Mouse (Mus musculus) embryo, embryonic 10.5 days (tissue): ENCODE data around the gene Hormad2.

Experiments
- DNase-seq: peaks from one replicate; pipeline ENCODE4 v3.0.0-alpha.2; 2015; ENCODE audit warnings: low spot score

Hormad2 gene

DNA sequence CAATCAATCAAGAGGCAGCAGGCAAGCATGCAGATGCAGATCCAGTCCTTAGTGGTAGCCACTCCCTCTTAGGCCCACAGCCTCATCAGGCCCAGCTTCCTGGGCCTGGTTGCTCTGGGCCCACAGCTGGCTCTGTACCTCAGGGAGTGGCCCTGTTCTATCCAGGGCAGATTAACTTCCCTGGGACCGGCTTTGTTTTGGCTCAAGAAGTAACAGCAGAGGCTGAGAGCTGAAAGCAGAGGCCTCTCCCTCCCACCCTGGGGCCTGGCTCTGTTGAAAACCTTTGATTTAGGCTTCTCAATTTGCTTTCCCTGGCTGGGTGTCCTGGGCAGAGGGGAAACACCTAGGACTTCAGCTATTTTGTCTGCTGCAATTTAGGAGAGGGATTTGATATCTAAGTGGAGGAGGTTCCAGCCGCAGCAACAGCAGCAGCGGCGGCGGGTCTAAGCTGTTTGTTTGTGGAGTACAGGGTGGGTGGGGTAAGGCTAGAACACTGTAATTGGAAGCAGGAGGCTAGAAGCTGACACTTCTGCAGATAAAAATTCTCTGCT lies 138.5 kb downstream of the Hormad2 start:
- no peak for DNase-seq

DNA sequence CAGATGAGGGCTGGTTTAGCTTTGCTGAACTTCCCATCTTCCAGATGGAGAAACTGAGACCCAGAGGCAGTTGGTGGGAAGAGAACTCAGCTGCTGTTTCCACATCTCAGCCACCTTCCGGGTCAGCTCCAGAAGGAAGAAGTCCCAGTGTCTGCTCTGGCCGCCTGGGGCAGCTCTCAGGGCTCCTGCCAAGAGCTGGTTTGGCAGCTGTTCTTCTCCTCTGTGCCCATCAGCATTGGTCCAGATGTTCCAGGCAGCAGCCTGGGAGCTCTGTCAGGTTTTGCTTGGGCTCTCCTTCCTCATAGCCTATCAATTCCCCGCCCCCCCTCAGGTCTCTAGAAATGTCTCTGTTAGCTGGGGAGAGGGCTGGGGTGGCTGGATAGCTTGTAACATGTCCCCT lies 140.2 kb downstream of the Hormad2 start:
- no peak for DNase-seq

DNA sequence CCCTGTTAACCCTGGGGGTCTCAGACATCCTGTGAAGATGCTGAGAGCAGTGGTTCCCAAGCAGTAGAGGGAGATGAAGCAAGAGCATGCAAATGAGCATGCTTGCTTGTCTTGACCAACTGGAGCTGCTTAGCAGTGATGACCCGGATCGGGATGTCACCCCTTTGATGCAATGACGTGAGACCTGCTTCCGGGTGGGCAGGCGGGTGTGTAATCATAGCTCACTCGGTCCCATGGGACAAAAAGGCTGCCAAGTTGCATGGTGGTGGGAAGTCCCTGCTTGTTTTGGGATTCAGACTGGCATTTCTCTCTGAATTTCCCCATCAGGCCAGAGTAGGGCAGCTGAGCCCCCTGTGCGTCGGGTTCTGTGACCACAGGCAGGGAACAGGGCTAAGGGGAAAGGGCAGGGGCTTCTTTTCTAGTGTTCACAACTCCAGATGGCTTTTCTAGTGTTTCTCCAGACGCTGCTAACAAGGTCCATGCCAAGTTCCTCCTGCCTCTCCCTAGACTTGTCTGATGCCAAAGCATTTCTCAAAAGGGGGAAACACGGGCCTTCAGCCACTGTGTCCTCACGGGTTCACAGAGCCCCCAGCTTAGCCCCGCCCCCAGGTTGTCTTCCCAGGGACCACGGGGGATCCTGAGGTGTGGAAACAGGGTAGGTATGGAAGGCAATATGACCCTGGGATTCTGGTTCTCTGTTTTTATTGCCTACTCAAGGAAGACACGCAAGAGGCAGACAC lies 141.0 kb downstream of the Hormad2 start:
- DNase-seq: no peak

DNA sequence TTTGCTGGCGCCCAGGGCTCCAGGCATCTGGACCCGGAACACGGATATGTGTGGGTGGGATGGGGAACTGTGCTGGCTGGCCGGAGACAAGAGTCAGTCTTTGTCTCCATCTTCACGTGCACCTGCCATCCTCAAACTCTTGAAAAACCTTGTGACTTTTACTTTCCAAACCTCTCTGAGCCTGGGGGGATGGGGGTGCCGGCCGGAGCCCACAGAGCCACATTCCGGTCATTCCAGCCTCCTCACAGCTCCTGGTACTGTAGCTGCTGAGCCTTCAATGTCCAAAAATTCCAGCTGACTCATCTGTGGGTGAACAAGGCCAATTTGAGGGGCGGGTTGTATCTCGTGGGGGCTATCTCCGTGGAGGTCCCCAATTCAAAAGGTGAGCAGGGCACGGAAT lies 141.7 kb downstream of the Hormad2 start:
- DNase-seq: no peak

GRCm38 (mm10) chr11:4298615-4299014 lies 142.3 kb downstream of the Hormad2 start:
- DNase-seq: no peak

DNA sequence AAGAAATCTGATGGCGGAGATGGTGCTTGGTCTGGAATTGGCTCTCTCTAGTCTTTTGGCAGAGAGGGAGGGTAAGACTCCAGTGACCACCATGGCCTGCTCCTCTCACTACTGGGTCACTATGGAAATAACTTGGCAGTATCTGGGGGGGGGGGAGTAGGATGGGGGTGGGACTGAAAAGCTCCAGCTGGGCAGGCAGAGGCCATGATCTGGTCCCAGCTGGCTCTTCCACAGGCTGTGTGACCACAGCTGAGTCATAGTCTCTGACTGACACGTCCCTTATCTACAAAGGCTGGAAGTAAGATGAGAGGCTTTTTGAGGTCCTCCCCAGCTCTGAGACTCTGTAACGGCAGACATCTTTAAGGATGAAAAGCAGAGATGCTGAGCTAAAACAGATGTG lies 143.2 kb downstream of the Hormad2 start:
- DNase-seq: no peak

DNA sequence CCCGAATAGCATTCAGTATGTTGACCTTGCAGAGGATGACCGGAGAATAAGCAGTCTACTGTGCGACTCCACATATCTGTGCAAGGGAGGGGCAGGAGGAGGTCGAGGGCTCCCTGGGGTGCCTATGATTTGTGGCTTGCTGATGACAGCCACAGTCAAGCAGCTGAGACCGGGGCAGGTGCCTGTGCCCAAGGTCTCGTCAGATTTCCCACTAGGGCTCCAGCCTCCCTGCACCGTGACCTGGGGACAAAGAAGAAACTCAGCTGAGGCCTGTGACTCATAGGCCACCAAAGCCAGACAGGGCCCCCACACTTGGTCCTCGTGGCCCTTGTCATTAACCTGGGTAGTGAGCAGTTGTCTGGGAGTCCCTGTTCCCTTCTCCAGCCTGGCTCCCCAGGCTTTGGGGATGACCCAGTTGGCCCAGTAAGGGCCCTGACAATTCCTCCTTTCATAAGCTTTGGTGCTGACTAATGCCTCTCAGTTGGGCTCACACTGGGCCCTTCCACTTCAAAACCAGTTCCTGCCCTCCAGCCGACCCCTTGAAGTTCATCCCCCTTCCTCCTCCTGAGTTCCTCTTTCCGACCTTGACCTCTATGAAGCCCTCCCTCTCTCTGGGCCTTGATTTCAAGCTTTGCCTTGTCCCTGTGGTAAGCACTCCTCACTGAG lies 144.2 kb downstream of the Hormad2 start:
- no peak for DNase-seq
